Mouse (Mus musculus): Measurements from ENCODE around the gene Ahctf1. TPM values are rescaled to one million over a fixed set of nuclear protein-coding genes. Genes with fewer than 3 reads are reported as not detected.

Ahctf1 gene
- 25.8 and 27.5 TPM in 2 replicates for polyA plus RNA-seq (2015; fragmentation: Nextera tagmentation; extraction: Ambion mirVana)

DNA sequence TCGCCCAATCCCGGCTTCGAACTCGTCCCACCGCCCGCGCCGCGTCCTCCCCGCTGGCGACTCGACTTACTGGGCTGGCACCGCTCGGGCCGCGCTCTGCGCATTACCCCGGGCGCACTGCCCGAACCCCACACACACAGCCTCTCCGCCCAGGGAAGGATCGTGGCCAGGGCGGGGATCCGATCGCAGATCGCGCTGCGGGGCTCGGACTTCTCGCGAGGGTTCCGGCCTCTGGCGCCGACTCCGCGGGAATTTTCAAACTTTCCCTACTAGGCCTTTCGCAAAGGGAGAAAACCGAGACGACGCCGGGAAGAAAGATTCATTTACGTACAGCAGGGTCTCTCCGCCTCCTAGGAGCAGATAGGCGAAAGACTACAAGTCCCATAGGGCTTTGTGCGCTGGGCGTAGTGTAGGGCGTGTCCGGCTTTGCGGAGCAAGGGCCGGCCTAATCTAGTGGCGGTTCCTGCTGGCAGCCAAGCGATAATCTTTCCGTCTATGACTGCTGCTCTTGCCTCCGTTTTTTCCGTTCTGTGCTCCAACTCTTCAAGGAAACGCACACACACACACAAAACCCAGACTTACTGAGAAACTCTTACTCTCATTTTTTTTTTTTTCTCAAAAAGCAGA, at the start of gene Ahctf1:
Ahctf1 (minus strand) TSS at position 168 of the 627 bp plus-strand sequence.
- peak within 1 kb of the TSS; percentile 91 for H3K4me3 ChIP-seq
- H3K4me2 ChIP-seq (replicated peaks) = peak within 1 kb of the TSS; percentile 76
- peak; percentile 99 for ATAC-seq (ENCODE audit: low FRiP score, low read depth)
- no peaks in the 10 kb centered on the region for H3K9me3 ChIP-seq
- no peaks in the 10 kb centered on the region for H3K27me3 ChIP-seq
- peak within 1 kb of the TSS; percentile 99 for H3K27ac ChIP-seq
- WGBS = under 1% methylated on average over 47 of the region's 56 CpGs
- peaks cover 7% of the 10 kb centered on the region for H3K36me3 ChIP-seq
- H3K4me1 ChIP-seq = peaks cover 15% of the 10 kb centered on the region
- peak within 1 kb of the TSS; percentile 97 for H3K9ac ChIP-seq

- Histone ChIP-seq H3K4me2 (replicated peaks) (peak overlapping the region; percentile 67), H3K4me1 (peaks cover 6% of the 10 kb centered on the region; the same call in 1 of the 2 replicates), H3K9me3 (no peaks in the 10 kb centered on the region), H3K27me3 (no peaks in the 10 kb centered on the region), H3K9ac (peak overlapping the region; percentile 65), H3K4me3 (peak overlapping the region; percentile 44), H3K27ac (peak overlapping the region; percentile 73; the same call in 1 of the 2 replicates), H3K36me3 (no peaks in the 10 kb centered on the region)
- 2% methylated on average over 20 of the region's 20 CpGs for WGBS
- ATAC-seq (ENCODE audit: low FRiP score, low read depth) = peak; percentile 77
Observed at GRCm38 (mm10) chr1:179847759-179848389, 44.4 kb upstream of the Ahctf1 start.

DNA sequence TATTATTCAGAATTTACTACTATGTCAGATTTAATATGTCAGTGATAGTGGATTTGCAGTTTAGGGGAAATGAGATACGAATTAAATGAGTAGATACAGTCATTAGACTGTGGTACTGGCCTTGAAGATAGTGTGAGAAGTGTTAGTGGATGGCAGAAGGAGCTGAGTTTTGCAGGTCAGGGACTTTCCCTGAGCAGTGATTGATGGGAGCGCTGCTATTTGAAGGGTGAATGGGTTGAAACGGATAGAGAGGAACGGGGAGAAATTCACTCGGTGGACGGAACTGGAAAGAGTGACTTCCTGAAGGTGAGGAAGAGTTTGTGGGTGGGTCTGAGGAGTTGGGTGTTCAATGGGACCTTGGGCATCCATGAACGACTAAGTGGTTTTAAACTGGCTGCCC, 43.7 kb upstream of the Ahctf1 start:
- no peaks in the 10 kb centered on the region for H3K27me3 ChIP-seq
- H3K4me1 ChIP-seq = peaks cover 6% of the 10 kb centered on the region; the same call in 1 of the 2 replicates
- H3K9ac ChIP-seq = no peak overlapping the region
- no peak for ATAC-seq (ENCODE audit: low FRiP score, low read depth)
- no peak overlapping the region for H3K27ac ChIP-seq
- no peaks in the 10 kb centered on the region for H3K36me3 ChIP-seq
- WGBS = 56% methylated on average over 7 of the region's 7 CpGs
- H3K9me3 ChIP-seq = no peaks in the 10 kb centered on the region
- no peak overlapping the region for H3K4me3 ChIP-seq
- H3K4me2 ChIP-seq (replicated peaks) = peak overlapping the region; percentile 67

GRCm38 (mm10) chr1:179845832-179846499, 42.5 kb upstream of the Ahctf1 start:
- Histone ChIP-seq H3K36me3 (no peaks in the 10 kb centered on the region), H3K27ac (no peak overlapping the region), H3K9me3 (no peaks in the 10 kb centered on the region), H3K4me1 (peaks cover 6% of the 10 kb centered on the region; the same call in 1 of the 2 replicates), H3K4me2 (replicated peaks) (no peak overlapping the region), H3K9ac (no peak overlapping the region), H3K4me3 (no peak overlapping the region), H3K27me3 (no peaks in the 10 kb centered on the region)
- no peak for ATAC-seq (ENCODE audit: low FRiP score, low read depth)
- WGBS = 85% methylated on average over 16 of the region's 16 CpGs

DNA sequence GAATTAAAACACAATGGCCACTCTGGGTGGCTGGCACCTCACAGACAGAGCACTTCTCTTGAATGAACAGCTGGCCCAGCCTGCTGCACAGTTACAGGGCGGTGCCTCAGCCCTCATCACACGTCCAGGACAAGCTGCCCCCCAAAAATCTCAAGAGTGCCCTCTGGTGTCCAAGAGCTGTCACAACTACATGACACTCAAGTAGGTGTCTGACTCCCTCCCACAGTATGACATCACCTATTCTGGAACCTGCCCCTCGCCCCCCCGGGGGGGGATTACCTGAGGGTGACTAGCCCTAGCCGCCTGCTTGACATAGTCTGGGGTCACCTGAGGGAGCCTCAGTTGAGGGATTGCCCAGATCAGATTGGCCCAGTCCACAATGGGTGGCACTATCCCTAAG, 41.4 kb upstream of the Ahctf1 start:
- no peaks in the 10 kb centered on the region for H3K9me3 ChIP-seq
- H3K4me3 ChIP-seq = no peak overlapping the region
- H3K9ac ChIP-seq = no peak overlapping the region
- H3K4me1 ChIP-seq = peaks cover 6% of the 10 kb centered on the region; the same call in 1 of the 2 replicates
- no peak overlapping the region for H3K4me2 ChIP-seq (replicated peaks)
- 19% methylated on average over 5 of the region's 5 CpGs for WGBS
- no peak overlapping the region for H3K27ac ChIP-seq
- no peaks in the 10 kb centered on the region for H3K27me3 ChIP-seq
- H3K36me3 ChIP-seq = no peaks in the 10 kb centered on the region
- peak; percentile 57 for ATAC-seq (ENCODE audit: low FRiP score, low read depth)

GRCm38 (mm10) chr1:179843981-179844380, 40.5 kb upstream of the Ahctf1 start:
- Histone ChIP-seq H3K4me2 (replicated peaks) (no peak overlapping the region), H3K9me3 (no peaks in the 10 kb centered on the region), H3K36me3 (no peaks in the 10 kb centered on the region), H3K27me3 (no peaks in the 10 kb centered on the region), H3K4me3 (no peak overlapping the region), H3K9ac (no peak overlapping the region), H3K4me1 (peaks cover 6% of the 10 kb centered on the region; the same call in 1 of the 2 replicates), H3K27ac (no peak overlapping the region)
- 45% methylated on average over 3 of the region's 3 CpGs for WGBS
- ATAC-seq (ENCODE audit: low FRiP score, low read depth) = no peak

GRCm38 (mm10) chr1:179842568-179842967, 39.1 kb upstream of the Ahctf1 start:
- no peaks in the 10 kb centered on the region for H3K4me1 ChIP-seq
- ATAC-seq (ENCODE audit: low FRiP score, low read depth) = no peak
- no peaks in the 10 kb centered on the region for H3K36me3 ChIP-seq
- no peak overlapping the region for H3K4me3 ChIP-seq
- 80% methylated on average over 7 of the region's 7 CpGs for WGBS
- no peak overlapping the region for H3K27ac ChIP-seq
- H3K27me3 ChIP-seq = no peaks in the 10 kb centered on the region
- no peak overlapping the region for H3K9ac ChIP-seq
- H3K4me2 ChIP-seq (replicated peaks) = no peak overlapping the region
- no peaks in the 10 kb centered on the region for H3K9me3 ChIP-seq

DNA sequence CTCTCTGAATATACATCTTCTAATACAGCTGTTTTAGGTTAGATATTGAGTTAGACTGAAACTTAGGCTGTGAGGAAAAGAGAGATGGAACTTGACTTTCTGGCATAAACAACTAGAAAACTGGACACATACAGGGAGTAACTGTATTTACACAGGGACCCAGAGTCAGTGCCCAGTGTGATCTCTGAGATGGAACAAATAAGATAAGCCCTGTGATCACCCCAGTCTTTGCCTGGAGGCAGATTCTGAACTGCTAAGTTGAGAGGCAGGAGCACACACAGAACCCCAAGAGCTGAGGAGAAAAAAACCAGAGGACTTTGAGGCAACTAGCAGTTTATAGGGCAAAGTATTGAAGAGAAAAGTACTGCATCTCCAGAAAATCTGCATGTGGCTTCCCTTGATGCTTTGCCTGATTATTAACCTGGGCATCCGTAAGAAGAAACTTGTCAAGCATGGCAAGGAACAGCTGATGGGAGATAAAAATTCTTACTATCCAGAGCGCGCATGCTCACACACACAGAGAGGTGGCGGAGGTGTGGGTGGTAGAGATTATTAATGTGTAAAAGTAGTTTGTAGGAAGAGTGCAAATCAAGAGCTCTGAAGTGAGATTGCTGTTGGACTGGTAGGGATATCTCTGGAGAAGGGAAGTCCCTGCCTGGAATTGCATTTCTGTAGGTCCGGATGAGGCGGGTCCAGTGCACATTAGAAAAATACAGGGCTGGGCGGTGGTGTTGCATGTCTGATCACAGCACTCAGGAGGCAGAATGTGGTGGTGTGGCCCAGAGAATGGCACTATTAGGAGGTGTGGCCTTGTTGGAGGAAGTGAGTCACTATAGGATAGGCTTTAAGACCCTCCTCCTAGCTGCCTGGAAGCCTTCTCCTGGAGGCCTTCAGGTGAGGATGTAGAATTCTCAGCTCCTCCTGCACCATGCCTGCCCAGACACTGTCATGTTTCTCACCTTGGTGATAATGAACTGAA, 33.2 kb upstream of the Ahctf1 start:
- 91% methylated on average over 7 of the region's 7 CpGs for WGBS
- no peak for ATAC-seq (ENCODE audit: low FRiP score, low read depth)
- Histone ChIP-seq H3K27me3 (no peaks in the 10 kb centered on the region), H3K4me1 (no peaks in the 10 kb centered on the region), H3K36me3 (no peaks in the 10 kb centered on the region), H3K4me2 (replicated peaks) (no peak overlapping the region), H3K4me3 (no peak overlapping the region), H3K9ac (no peak overlapping the region), H3K27ac (no peak overlapping the region), H3K9me3 (peaks cover 11% of the 10 kb centered on the region)

DNA sequence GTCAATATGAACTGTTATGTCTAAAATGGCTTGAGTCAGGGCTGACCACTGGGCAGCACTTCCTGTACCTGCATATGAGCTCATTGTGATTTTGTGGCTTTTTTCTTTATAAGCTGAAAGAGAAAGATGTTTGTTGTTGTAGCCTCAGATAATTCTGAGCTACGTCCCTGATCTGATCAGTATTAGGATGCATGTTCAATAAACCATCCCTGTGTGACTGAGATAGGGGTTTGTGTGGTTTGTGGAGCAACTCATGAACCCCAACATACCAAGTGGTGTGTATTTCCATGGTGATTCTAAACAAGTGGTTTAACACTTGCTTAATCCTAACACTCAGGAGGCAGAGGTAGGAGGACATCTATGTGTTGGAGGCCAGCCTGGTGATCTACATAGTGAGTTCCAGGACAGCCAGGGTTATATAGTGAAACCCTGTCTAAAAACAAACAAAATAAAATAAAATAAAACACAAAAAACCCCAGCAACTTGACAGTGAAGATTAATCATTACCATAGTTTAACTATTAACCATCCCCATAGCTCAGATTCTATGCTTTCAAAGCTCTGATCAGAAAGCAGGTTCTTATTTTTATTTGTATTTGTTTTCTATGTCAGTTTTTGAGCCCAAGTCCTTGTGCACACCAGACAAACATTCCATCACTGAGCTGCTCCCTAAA, 32.4 kb upstream of the Ahctf1 start:
- WGBS = 88% methylated on average over 1 of the region's 1 CpGs
- H3K36me3 ChIP-seq = no peaks in the 10 kb centered on the region
- no peak overlapping the region for H3K27ac ChIP-seq
- H3K4me3 ChIP-seq = no peak overlapping the region
- H3K27me3 ChIP-seq = no peaks in the 10 kb centered on the region
- no peak overlapping the region for H3K4me2 ChIP-seq (replicated peaks)
- H3K9me3 ChIP-seq = peaks cover 11% of the 10 kb centered on the region
- ATAC-seq (ENCODE audit: low FRiP score, low read depth) = no peak
- H3K9ac ChIP-seq = no peak overlapping the region
- no peaks in the 10 kb centered on the region for H3K4me1 ChIP-seq

GRCm38 (mm10) chr1:179833596-179833995, 30.1 kb upstream of the Ahctf1 start:
- H3K9ac ChIP-seq = no peak overlapping the region
- no peaks in the 10 kb centered on the region for H3K36me3 ChIP-seq
- no peak overlapping the region for H3K27ac ChIP-seq
- 81% methylated on average over 1 of the region's 1 CpGs for WGBS
- no peak overlapping the region for H3K4me2 ChIP-seq (replicated peaks)
- no peaks in the 10 kb centered on the region for H3K4me1 ChIP-seq
- H3K4me3 ChIP-seq = no peak overlapping the region
- no peaks in the 10 kb centered on the region for H3K27me3 ChIP-seq
- no peak for ATAC-seq (ENCODE audit: low FRiP score, low read depth)
- H3K9me3 ChIP-seq = peaks cover 11% of the 10 kb centered on the region

DNA sequence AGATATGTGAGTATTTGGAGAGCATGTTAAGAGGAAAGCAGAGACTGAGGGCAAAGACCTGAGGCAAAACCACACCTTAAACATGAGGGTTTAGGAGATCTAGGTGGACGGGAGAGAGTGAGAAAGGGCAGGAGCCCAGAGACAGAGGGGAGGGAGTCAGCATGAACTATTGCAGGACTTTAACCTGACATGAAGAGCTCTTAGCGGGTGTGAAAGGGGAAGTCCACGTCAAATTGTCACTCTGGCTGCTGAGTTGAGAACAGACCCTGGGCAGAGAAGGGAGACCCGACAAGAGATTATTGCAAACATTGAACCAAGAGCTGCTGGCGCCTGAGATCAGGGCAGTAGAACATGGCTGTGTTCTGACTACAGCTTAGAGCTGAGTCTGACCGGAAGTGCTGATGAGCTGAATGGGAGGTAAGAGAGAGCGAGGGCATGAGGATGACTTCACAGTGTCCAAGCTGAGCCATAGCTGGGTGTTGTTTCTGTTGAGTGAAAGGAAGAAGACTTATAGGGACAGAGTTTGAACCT, 29.3 kb upstream of the Ahctf1 start:
- WGBS = 69% methylated on average over 7 of the region's 7 CpGs
- no peak overlapping the region for H3K27ac ChIP-seq

More for the DNA sequence above, 29.3 kb upstream of the Ahctf1 start:
- H3K4me1 ChIP-seq = no peaks in the 10 kb centered on the region
- no peak for ATAC-seq (ENCODE audit: low FRiP score, low read depth)
- peaks cover 11% of the 10 kb centered on the region for H3K9me3 ChIP-seq
- H3K36me3 ChIP-seq = no peaks in the 10 kb centered on the region
- no peak overlapping the region for H3K4me3 ChIP-seq
- no peaks in the 10 kb centered on the region for H3K27me3 ChIP-seq
- H3K9ac ChIP-seq = no peak overlapping the region
- no peak overlapping the region for H3K4me2 ChIP-seq (replicated peaks)

All from limb, embryonic 13.5 days (tissue).